Mouse (Mus musculus) erythroblast, embryonic 14.5 days (primary cell): ENCODE measurements around the gene Ggcx.

ENCODE experiments used
- GATA1 ChIP-seq: IDR thresholded peaks from 2 replicates; pipeline ENCODE4 v1.6.1; 2012; ENCODE audit warnings: low read length, inconsistent platforms, mixed read lengths
- TAL1 ChIP-seq: IDR thresholded peaks from 3 replicates; pipeline ENCODE4 v1.6.1; 2012; ENCODE audit warnings: low read length, inconsistent platforms, mixed read lengths

- TF ChIP-seq GATA1 = no peak
- TF ChIP-seq TAL1 = no peak
These were observed 3.6 kb upstream of the Ggcx start for GRCm38 (mm10) chr6:72410518-72410917.
